Mouse (Mus musculus): Measurements from ENCODE around the gene Fitm1. TPM values are rescaled to one million over a fixed set of nuclear protein-coding genes. Genes with fewer than 3 reads are reported as not detected.

The Fitm1 gene
- total RNA-seq, 2 experiments from 2014 or later, result not detected

DNA sequence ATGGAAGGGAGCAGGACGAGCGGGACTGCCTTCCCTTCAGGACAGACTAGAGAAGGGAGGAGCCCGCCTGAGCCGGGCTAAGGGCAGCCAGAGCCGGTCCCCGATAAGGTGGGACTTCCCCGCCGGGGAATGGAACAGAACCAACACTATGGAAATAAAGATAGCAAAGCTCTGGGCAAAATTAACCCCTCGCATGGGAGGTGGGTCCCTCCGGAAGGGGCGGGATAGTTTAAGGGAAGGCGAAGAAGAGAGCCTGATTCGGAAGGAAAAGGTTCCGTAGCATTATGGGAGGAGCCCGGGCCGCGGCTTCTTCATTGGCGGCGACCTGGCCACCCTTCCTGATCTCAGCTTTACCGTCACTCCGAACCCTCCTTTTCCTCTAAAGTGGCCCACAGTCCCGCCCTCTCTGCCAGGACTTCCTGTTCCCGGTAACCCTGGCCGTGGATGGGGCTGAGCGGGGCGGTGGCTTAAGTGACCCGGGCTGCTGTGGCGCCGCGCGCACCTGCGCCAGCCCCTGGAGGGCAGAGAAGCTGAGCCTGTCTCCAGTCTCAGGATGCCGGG is 16.0 kb downstream of the Fitm1 start, which contains the start of gene Rnf31:
Gene Rnf31, plus strand, starts transcription at position 378 of the 561 bp plus-strand sequence.
- DNase-seq (ENCODE audit: low spot score in 2 of 2), result peak; percentile 91 to 94

DNA sequence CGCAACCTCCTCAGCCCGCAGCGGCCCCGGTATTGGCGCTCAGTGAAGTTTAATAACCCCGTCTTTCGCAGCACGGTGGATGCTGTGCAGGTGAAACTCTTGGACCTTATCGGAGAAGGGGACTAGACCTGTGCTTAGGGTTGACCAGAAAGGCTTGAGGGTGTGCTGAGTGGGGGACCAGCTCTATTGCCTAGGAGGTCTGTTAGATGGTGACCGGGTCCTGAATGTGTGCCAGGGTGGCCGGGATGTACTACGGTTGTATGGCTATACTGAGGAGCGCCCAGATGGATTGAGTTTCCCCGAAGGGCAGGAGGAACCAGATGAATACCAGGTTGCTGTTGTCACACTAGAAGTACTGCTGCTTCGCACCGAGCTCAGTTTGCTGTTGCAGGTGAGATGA is 16.8 kb downstream of the Fitm1 start:
- DNase-seq (ENCODE audit: low spot score in 2 of 2), result no peak

DNA sequence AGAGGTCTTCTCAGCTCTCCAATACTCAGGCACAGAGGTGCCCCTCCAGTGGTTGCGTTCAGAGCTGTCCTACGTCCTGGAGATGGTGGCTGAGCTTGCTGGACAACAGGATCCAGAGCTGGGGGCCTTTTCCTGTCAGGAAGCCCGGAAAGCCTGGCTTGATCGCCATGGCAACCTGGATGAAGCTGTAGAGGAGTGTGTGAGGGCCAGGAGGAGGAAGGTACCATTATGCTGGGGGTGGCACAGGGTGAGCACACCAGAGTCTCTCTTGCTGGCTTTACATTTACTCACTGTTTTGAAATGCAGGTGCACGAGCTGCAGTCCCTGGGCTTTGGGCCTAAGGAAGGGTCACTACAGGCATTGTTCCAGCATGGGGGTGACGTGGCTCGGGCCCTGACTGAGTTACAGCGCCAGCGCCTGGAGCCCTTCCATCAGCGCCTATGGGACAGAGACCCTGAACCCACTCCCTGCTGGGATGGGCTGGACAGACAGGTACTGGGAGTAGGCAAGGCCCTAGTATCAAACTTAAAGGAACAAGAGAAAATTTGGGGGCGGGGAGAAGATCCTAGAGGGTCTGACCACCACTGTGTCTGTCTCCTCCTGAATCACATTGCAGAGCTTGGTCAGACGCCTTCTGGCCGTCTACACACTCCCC is 20.7 kb downstream of the Fitm1 start:
- peak in 1 of 2 experiments; percentile 23 for DNase-seq (ENCODE audit: low spot score in 2 of 2)

DNA sequence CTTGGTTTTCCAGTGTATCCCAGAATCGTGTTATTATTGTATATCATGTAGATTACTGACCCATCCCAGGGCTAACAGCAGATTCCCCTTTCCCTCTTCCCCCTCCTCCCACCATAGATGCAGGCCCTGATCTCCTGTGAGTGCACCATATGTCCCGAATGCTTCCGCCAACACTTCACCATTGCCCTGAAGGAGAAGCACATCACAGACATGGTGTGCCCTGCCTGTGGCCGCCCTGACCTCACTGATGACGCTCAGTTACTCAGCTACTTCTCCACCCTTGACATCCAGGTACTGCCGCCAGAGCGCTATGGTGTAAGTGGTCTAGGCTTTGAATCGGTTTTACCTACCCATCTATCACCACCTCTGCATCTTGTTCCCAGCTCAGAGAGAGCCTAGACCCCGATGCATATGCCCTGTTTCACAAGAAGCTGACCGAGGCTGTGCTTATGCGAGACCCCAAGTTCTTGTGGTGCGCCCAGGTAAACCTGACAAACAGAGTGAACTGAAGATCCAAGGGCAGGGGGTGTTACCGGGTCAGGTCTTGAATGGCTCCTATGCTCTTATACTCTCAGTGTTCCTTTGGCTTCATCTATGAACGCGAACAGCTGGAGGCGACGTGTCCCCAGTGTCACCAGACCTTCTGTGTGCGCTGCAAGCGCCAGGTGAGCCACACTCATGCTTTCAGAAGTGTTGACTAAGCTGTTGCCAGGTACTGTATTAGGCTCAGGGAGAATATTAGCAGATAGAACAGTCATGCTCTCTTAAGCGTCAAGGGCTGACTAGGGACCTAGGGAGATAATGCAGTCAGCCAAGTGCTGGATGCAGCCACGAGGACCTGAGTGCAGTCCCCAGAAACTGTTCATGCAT is 23.3 kb downstream of the Fitm1 start:
- no peak for DNase-seq (ENCODE audit: low spot score in 2 of 2)

DNA sequence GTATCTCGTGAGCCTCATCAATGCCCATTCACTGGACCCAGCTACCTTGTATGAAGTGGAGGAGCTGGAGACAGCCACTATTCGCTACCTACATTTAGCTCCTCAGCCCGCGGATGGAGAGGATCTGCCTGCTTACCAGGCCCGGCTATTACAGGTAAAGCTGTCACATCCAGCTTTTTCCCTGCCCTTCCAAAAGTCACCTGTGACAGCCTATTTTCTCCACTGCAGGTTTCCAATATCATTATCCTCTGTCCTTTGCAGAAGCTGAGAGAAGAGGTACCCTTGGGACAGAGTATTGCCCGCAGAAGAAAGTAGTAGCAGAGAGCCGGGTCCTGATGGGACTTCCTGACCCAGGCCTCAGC is 27.8 kb downstream of the Fitm1 start, which contains the start of gene Irf9:
Gene Irf9, plus strand, starts transcription at position 301 of the 362 bp plus-strand sequence.
- no peak for DNase-seq (ENCODE audit: low spot score in 2 of 2)

DNA sequence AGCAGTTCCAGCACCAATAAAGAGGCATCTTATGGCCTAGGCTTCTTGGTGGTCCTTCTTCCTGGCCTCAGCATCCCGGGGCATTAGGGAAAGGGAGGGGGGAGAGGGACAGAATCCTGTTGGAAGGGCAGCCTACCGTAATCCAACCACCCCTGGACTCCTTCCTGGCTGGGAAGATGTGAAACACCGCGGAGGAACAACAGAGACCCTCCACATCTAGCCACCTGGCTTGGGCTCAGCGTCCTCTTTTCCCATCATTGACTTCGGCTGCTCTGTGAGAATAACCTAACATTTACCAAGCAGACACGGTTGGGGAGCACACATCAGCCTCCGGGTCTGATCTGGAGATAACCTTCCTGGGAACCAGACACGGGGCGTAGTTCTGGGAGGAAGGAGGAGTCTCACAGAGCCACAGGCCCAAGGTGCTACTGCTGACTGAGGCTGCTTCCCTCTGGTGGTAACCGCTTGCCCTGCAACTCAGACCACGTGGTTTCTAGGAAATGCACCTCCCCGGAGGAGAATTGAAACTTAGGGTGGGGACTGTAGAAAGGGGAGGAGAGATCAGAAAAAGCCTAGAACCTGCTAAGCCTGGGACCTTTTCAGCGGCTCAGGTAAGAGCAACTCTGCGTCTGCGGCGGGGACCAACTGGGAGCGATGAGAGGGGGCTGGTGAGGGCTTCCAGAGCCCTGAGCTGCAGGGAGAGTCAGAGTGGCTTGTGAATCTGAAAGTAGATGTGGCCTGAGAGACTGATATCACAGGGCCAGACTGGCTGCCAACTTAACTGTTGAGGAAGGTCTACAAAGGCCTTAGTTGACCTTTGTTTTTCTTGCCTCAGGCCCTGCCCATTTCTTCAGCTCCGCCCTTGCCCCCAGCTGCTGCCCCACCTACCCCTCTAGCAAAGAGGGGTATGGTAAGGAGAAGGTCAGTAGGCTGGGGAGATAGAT is 28.5 kb downstream of the Fitm1 start:
- DNase-seq (ENCODE audit: low spot score in 2 of 2), result peak; percentile 84

DNA sequence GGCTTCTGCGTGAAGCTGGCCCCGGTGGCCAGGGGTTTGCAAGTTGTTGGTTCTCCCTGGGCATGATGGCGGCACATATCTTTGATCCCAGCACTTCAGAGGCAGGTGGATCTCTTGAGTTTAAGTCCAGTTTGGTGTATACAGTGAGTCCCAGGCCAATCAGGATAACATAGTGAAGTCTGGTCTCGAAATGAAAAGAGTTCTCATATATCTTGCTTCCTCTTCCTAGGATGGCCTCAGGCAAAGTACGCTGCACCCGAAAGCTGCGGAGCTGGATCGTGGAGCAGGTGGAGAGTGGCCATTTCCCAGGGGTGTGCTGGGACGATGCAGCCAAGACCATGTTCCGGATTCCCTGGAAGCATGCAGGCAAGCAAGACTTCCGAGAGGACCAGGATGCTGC is 29.4 kb downstream of the Fitm1 start:
- no peak for DNase-seq (ENCODE audit: low spot score in 2 of 2)

DNA sequence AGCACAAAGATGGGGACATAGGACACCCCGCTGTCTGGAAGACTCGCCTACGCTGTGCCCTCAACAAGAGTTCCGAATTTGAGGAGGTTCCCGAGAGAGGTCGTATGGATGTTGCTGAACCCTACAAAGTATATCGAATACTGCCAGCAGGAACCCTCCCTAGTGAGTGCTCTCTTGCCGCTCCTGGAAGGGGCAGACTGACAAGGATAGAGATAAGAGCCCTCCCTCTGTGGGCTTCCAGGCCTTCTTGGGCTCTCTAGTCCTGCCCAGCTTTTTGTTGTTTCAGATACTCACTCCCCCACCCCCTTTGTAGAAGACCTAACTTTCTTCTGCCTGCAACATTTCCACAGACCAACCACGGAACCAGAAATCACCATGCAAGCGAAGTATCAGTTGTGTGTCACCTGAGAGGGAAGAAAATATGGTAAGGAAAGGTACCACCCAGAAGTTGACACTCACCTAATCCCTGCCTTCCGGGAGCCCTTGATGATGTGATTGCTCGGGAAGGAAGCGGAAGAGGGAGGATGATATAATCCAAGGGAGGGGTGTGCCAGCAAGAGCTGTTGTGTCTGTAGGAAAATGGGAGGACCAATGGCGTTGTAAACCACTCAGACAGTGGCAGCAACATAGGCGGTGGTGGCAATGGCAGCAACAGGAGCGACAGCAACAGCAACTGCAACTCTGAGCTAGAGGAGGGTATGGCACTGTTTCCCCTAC is 30.5 kb downstream of the Fitm1 start:
- DNase-seq (ENCODE audit: low spot score in 2 of 2), result no peak

DNA sequence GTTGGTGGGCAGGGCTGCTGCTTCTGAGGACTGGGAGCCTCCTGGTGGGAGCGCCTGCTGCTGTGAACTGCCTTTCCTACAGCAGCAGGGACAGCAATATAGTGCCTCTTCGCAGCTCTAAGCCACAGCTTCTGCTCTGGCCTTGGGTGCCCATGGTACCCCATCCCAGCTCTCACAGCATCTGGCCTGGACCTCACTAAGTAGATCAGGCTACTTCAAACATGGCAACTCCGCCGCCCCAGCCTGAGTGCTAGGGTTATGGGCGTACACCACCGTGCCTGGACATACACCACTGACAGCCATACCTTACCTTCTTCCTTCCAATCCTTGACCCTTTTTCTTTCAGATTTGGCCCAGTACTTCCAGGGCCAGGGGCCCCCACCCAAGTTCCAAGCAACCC is 32.9 kb downstream of the Fitm1 start:
- DNase-seq (ENCODE audit: low spot score in 2 of 2), result no peak

DNA sequence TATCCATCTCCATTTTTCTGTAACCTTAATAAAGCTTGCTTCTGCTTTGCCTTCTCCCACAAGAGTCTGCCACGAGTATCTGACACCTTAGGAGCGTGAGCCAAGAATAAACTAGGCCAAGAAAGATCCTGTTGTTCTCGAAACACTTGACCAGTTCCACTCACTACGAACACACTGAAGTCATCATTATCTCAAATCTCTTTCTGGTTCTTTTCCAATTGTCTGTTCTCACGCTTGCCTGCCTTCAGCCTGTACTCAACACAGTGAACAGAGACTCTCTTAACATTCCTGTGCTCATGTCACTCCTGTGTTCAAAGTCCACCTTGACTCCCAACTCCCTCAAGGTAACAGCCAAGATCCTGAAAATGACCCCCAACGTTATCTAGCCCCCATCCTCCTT is 37.9 kb downstream of the Fitm1 start:
- DNase-seq (ENCODE audit: low spot score in 2 of 2), result no peak

DNA sequence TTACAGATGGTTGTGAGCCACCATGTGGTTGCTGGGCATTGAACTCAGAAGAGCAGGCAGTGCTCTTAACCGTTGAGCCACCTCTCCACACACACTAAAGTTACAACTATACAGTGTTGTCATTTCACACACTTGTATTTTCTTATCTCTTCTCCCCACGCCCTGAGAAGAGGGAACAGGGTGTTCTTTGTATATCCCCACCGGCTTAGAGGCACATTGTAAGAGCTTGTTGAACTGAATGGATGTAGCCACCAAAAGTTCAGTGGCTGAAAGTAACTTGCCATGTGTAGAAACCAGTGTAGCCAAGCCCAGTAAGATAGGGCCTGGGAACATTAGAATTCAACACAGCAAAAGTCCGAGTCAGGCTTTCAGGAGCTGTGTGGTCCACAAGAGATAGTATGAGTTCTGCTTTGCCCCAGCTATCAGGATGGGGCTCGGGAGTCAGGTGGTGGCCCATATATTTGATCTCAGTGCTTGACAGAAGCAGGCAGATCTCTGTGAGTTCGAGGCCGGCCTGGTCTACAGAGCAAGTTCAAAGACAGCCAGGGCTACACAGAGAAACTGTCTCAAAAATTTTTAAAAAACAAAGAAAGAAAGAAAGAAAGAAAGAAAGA is 39.3 kb downstream of the Fitm1 start:
- no peak for DNase-seq (ENCODE audit: low spot score in 2 of 2)

DNA sequence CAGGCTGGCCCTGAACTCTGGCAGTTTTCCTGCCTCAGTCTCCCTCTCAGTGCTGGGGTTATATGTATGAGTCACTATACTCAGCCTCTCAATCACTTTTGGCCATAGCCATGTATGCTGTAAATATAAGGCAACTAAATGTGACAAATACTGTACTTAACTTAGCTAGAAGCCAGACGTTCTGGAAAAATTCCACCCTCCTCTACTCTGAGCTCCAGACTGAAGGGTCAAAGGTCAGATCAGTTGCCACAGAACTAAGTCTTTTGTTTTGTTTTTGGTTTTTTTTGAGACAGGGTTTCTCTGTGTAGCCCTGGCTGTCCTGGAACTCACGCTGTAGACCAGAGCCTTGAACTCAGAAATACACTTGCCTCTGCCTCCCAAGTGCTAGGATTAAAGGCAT is 40.5 kb downstream of the Fitm1 start:
- no peak for DNase-seq (ENCODE audit: low spot score in 2 of 2)

DNA sequence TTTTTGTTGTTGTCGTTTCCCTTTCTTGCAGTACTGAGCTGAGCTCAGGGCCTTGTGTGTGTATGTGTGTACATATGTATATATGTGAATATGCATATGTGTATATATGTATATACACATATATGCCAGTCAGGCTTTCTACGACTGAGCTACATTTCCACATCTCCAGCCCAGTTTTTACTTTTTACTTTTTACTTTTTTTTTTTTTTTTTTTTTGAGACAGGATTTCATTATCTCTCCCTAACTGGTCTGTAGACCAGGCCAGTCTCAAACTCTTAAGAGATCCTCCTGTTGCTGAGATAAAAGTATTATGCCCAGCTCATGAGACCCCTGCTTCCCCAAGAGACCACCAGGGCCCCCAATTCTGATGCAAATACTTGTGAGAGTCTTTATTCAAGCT is 41.4 kb downstream of the Fitm1 start:
- DNase-seq (ENCODE audit: low spot score in 2 of 2), result no peak

DNA sequence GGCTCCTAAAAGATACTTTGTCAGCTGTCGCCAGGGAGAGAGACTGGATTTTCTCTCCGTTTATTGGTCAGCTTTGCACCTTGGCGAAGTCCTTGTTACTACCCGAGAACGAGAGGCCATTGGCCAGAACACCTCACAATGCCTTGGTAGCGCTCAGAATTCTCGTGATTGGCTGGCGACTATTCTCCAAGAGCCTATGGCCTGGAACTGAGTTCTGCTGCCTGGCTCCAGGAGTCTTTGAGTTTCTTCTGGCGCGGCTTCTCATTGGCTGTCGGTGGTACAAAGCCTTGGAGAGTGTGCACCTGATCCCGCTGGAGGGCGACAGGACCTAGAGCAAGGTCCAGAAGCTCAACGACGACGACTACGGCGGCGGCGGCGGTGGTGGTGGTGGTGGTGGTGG is 42.4 kb downstream of the Fitm1 start, which contains the start of gene Rec8:
Gene Rec8, plus strand, starts transcription at position 216 of the 400 bp plus-strand sequence.
- no peak for DNase-seq (ENCODE audit: low spot score in 2 of 2)

DNA sequence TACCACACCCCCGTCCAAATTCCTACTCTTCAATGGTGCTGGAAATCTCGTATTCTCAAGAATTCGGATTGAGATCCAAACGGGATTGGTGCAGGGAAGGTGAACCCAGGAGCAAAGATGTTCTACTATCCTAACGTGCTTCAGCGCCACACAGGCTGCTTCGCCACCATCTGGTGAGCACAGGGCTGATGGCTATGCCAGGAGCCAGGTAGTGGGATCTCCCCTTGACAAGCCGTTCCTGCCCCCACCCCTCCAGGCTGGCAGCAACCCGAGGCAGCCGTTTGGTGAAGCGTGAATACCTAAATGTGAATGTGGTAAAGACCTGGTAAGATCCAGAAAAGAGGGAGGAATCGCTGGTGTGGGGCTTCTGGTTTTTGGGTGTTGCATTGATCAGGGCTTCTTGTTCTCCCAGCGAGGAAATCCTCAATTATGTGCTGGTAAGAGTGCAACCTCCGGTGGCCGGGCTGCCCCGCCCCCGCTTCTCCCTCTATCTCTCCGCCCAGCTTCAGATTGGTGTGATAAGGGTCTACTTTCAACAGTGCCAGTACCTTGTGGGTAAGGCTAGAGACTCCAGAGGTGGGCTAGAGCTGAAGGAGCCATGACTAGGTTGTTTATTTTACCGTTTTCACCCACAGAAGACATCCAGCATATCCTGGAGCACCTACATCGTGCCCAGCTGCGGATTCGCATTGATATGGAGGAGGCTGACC is 43.2 kb downstream of the Fitm1 start:
- DNase-seq (ENCODE audit: low spot score in 2 of 2), result no peak

Data from left cerebral cortex, adult 18-20 months (tissue).